Mouse (Mus musculus): ENCODE data around the gene Aldh18a1.
A peak's percentile ranks its signal among the peaks of the same experiment; 100 is the strongest.
"Not testable (repeated sequence)": the region's sequence is repeated elsewhere in the genome, so short reads cannot be mapped to it uniquely, and the experiment has no call there.

Aldh18a1 gene

DNA sequence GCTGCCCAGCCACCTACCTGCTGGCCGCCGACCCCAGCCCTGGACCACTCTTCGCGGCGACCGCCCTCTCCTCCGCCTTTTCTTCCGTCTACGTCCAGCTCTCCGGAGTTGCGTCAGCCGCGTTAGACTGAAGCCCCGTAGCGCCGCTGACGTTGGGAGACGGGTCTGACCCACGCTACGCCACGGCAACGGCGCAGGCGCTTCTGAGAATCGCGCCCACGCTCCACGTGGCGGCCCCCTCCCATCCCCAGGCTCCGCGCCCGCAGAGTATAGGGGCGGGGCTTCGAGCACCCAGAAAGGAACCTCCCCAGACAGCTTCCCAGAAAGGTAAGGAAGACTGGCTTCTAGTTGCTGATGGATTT lies at the start of gene Aldh18a1:
Aldh18a1 (minus strand) TSS at position 171 of the 362 bp plus-strand sequence.
- DNase-seq (ENCODE audit: low spot score): peak; percentile 93

DNA sequence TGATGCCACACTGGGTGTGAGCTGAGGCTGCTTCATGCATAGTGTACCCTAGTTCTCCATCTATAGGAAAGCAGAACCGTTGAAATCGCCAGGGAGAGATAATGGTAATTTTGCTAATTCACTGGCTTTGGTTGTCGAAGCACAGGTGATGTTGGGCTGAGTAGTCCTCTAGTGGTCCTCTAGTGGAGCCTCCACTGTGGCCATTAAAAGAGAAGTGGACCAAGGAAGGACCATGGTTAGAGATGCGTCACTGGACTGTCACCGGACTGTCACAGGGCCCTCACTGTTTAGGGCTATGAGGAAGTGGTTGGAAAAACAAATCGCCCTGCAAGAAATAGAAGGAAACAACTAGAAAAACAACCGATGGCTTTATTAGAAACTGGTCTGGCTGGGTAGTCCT lies 49.3 kb upstream of the Aldh18a1 start:
- DNase-seq (ENCODE audit: low spot score): no peak

DNA sequence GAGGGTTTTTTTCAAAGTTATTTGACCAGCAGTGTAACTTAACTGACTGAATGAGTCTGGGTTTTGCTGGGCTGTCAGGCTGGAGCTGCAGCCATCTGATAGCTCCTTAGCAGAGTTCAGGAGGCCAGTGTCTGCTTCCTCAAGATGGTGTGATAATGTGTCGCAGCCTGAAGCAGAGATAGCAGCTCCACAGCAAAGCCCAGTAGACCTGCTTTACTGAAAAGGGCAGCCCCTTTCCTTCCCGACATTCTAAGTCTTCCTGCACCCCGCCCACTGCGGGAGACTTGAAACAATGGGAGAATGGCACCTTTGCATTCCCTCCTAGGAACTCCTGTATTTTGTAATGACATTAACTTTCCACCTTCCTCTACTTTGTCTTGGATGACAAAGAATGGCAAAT lies 48.8 kb upstream of the Aldh18a1 start:
- no peak for DNase-seq (ENCODE audit: low spot score)

DNA sequence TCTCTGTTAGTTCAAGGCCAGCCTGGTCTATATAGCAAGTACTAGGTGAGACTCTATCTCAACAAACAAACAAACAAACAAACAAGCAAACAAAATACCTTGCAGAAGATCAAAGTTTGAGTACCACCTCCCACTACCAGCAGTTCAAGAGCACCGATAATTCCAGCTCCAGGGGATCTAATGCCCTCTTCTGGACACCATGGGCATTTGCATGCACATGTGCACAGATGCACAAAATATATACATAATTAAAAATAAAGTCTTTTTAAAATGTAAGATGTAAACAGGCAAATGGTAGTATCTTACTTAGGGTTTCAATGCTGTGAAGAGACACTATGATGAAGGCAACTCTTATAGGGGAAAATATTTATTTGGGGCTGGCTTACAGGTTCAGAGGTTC lies 44.9 kb upstream of the Aldh18a1 start:
- no peak for DNase-seq (ENCODE audit: low spot score)

DNA sequence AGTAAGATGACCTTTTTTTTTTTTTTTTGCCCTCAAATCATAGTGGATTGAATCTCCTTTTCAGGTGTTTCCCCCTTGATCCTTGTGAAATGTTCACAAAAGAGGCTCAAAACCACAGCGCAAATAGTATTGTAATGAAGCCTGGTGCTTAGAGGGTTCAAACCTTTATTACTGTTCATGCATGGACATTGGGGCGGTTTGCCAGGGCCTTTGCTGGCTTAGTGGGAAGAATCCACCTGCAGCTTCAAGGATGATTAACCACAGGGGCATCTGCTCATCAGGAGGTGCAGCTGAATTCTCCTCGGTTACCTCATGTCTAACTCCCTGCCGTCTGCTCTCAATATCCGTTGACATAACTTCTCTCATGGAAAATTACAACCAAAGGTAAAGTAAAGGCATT lies 44.4 kb upstream of the Aldh18a1 start:
- no peak for DNase-seq (ENCODE audit: low spot score)

DNA sequence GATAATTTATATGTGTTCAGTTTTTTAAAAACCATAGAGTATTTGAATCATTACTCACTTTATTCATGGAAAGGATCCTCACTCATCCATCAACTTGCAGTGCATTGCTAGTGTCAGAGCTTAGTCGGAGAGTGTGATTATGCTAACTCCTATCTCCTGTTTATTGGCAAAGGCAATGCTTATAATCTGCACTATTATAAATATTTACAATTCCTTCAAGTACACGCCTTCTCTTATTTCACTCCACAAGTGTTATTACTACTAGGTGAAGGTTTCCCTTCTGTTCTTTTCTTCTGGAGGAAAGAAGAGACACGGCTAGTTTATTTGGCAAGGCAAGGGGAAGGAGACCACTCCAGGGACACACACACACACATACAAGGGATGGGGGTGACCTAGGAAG lies 43.9 kb upstream of the Aldh18a1 start:
- DNase-seq (ENCODE audit: low spot score): no peak

DNA sequence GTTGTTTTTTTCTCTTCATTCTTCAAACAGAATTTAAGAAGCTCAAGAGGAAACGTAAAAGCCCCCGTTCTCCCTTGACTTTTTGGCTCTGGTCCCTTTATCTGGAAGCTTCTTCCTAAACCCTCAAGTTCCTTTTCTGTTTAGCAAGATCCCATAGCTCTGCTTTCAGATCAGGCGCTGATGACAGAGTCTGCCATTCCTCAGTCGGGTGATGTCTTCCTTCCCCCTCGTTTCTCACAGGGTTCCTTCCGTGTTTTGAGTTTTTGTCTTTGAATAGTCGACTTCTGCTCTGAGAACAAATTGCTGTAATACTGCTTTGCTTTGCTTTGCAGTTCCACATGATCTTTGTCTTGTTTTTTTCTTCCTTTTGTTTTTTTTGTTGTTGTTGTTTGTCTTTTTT lies 42.3 kb upstream of the Aldh18a1 start:
- no peak for DNase-seq (ENCODE audit: low spot score)

DNA sequence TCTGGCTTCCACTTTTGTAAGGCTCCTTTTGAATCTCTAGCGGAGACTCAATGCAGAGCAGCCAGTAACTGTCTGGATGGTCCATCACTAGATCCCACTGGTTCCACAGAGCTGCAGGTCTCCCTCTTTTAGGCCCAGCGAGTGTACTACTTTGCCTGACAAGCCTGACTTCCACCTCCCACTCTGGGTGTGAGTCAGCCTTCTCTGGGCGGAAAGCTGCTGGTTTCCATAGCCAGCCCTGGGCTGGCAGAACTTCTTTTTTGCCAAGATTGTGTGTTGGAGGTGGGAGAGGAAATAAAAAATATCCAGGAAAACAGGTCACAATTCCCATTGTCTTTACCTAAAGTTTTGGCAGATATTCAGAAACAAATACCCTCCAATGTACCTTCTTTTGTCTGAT lies 41.8 kb upstream of the Aldh18a1 start:
- DNase-seq (ENCODE audit: low spot score): no peak

DNA sequence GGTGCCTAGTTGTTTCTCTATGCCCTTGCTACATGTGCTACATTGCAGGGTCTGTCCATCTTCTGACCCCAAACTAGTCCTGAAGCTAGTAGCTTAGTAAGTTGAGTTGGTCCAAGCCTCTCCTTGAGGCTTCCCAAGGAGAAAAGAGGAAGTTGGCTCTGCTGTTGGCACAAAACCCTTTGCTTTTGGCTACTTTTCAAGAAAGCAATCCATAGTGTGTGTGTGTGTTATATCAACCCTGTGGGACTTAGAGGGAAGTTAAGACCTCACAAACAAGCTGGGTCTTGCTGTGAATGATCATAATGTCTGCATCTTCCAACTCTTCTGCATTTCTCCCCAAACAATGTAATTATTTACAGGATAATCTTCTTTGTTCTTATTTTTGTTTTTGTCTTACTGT lies 40.7 kb upstream of the Aldh18a1 start:
- DNase-seq (ENCODE audit: low spot score): no peak

DNA sequence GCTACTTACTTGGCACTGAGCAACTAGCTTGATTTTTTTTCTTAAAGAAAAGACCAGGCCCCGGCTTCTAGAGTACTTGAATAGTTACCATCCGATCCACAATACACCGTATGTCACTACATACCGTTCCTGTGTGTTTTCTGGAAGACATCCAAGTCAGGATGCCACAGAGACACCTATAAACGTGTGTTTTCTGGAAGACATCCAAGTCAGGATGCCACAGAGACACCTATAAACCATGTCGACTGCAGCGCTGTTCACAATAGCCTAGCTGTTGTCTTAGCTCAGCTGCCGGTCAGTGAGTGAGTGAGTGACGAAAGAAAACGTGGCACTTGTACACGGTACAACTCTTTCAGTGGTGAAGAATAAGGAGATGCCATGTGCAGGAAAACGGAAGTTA lies 37.7 kb upstream of the Aldh18a1 start:
- DNase-seq (ENCODE audit: low spot score): no peak

DNA sequence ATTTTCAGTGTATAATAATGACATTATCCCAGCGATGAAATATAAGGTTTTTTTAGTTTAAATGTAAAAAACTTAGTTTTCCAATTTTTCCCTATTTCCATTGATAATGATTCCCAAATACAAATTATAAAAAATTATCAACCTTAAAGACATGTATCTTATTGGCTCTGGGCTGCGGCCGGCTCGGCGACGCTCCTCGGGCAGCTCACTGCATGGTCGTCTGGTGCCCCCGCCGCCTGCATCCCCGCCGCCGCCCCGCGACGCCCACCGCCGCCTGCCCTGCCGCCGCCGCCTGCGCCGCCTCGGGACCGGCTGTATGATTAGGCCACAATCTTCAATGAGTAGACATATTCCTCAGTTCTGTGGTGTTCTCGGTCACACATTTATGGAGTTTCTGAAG lies 33.4 kb upstream of the Aldh18a1 start:
- DNase-seq (ENCODE audit: low spot score): not testable (repeated sequence)

DNA sequence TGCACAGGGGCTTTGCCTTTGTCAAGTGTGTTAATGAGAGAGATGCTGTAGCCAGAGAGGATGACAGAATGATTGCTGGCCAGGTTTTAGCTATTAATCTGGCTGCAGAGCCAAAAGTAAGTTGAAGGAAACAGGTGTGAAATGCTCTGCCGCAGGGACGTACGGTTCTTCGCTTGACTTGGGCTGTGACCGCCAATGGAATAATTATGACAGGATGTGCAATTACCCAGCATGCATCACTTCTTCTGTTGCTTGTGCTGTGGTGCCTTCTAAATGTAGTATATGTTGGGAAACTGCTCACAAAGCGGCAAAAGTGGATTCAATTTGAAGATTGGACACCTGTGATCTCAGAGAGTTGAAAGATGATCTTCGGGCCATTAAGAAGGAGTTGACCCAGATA lies 27.8 kb upstream of the Aldh18a1 start:
- DNase-seq (ENCODE audit: low spot score): no peak

DNA sequence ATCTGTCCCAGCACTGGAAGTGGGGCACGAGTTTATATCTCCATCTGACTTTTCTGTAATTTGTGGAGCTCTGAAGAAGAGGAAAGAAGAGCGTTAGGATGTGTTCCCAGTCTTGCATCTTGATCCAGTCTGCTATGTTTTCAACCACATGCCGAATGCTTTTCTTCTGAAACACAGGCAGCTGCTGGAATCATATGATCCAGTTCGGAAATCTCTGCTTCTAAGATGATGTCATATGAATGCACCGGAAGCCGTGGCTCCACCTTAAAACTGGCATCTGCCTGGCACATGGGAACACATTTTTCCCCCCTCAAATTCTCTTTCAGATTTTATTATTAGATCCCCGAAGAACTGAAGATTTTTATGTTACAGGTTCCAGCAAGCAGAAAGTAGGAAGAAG lies 26.5 kb upstream of the Aldh18a1 start:
- DNase-seq (ENCODE audit: low spot score): no peak

DNA sequence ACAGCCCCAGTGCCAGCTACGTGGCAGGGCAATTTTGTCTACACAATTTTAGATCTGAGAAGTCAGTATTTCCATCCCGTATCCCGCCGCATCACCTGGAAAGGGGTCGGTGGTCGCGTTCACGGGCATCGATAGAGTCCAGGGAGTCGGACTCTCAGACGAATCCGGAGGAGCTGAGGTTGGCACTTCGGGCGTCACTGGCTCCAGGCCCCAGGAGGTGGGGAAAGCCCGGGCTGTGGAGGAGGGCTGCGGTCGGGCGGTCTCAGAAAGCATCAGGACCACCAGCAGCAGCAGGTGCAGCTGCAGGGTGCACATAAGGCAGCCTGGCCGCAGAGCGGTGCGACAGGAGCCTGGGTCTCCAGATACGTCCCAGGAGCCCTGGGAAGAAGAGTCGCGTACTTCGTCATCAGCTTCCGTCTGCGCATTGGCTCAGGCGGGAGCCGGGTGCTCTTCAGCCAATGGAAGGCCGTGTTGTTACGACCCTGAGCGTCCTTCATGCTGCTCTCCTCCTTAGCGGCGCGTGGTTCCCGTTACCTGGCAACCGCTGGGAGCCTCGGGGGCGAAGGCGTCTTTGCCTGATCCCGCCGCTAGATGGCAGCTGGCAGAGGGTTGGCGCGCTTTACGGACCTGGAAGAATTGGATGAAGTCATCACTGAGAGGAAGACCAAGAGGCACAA lies 23.7 kb upstream of the Aldh18a1 start, which contains the start of the genes Tctn3 and Entpd1:
Tctn3 (minus strand) TSS at position 404 of the 677 bp plus-strand sequence.
Entpd1 (plus strand) TSS at position 537 of the 677 bp plus-strand sequence.
- DNase-seq (ENCODE audit: low spot score): peak; percentile 95

DNA sequence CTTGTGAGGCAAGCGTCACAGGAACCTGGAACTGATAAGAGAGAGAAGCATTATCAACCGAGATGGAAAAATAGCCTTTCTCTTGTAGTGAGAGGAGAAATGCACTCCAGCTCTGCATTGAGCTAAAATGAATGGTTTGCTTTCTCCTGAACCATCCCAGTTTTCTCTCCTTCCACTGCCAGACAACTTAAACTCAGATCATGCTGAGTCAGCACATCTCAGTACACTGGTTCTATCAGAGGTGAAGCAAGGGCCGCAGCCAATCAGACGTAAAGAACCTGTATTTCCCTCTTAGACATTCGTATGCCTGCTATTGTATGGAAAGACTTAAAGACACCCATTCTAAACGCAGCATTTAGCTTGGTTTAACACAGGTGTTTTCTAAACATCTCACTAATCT lies 19.4 kb upstream of the Aldh18a1 start:
- DNase-seq (ENCODE audit: low spot score): no peak

DNA sequence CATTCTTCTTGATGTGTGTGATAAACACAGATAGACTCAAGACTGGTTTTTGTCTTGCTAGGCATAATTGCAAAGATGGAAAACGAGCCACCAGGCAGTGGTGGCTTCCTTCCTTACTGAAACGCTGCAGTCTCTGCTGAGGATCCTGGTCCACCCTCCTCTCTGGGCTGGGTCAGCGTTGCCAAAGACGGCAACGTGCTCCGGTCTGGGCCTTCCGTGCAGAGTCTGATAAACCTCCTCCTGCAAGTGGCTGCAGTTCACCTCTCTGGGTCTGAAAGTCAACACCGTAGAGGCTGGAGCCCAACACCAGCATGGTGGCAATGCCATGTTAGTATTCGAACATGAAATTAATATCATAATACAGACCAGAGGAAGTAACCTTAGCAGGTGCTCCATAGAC lies 16.9 kb upstream of the Aldh18a1 start:
- DNase-seq (ENCODE audit: low spot score): no peak

DNA sequence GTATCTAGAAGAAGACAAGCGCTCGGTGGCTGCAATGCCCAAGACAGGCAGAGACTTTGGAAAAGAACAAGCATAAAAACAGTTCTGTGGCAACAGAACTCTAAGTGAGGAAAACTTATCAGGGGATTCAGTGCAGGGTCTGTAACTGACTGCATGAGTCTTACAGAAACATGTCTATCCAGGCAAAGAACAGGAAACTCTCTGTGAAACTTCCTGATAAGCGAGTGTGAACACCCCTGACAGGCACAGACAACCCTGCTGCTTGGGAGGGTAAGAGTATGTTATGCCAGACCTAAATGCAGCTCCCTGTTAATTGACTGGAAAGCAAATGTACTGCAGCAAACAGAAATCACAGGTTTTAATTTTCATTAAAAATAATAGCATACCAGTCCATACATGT lies 13.6 kb upstream of the Aldh18a1 start:
- DNase-seq (ENCODE audit: low spot score): no peak

DNA sequence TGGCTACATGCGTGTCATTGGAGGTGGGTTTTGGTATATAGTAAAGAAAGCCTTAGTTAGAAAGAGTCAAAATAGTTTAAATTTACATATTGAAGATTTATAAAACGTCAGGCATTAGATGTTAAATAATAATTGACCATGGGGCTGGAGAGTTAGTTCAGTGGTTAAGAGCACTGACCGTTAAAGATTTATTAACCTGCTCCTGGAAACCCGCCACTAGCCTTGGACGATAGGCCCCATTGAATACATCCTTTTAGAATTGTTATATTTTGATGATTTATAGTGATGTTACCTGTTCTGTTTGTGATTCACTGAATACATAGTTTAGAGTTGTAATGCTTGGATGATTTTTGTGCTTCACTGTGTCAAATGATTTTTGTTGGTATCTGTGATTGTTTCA lies 12.6 kb upstream of the Aldh18a1 start:
- not testable (repeated sequence) for DNase-seq (ENCODE audit: low spot score)

DNA sequence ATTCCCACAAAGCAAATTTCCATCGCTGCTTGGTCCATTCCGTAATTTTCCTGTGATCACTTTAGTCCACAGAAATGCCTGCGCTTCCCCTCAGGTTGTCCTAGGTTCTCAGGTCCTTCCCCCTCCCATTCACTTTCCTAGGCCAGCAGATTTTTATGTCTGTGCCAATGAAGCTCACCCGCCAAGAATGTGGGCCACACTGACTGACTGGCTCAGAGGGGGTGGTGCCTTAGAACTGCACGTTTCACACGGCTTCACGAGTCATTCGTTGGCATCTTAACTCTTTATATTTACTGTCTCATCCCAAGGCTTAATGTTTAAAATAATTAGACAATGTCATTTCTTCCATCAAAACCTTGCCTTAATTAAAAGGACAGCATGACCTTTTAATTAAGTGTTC lies 7.6 kb upstream of the Aldh18a1 start:
- DNase-seq (ENCODE audit: low spot score): no peak

DNA sequence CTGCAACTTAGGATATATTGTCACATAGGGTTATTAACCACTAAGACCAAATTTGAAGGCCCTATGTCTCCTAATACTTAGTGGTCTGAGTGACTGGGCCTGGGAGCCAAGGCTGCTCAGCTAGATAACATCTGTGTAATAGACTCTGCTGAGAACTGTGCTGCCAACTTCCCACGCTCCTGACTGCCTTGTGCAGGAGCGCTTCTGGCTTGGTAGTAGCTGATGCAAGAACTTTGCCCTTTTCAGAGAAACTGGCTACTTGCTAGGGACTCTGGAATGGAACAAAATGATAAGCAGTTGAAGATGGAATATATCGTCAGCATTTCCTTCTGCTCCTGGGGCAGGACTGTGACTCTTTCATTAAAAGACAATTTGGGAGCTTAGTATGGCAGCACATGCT lies 7.0 kb upstream of the Aldh18a1 start:
- peak; percentile 25 for DNase-seq (ENCODE audit: low spot score)

DNA sequence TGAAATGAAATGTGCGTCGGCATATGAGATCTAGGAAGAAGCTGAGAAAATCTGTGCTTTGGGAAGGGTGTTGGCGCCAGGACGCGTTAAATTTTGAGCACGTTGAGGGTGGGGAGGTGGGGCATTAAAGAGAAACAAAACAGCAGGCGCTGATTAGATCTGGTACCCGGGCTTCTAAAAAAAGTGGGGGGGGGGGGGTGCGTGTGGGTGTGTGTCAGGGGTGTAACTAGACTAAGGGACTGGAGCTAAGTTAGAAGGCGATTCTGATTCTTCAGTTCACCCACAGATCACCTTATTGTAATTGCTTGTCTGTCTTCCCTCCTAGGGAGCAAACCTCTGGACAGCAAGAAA lies 1.2 kb upstream of the Aldh18a1 start:
- no peak for DNase-seq (ENCODE audit: low spot score)

DNA sequence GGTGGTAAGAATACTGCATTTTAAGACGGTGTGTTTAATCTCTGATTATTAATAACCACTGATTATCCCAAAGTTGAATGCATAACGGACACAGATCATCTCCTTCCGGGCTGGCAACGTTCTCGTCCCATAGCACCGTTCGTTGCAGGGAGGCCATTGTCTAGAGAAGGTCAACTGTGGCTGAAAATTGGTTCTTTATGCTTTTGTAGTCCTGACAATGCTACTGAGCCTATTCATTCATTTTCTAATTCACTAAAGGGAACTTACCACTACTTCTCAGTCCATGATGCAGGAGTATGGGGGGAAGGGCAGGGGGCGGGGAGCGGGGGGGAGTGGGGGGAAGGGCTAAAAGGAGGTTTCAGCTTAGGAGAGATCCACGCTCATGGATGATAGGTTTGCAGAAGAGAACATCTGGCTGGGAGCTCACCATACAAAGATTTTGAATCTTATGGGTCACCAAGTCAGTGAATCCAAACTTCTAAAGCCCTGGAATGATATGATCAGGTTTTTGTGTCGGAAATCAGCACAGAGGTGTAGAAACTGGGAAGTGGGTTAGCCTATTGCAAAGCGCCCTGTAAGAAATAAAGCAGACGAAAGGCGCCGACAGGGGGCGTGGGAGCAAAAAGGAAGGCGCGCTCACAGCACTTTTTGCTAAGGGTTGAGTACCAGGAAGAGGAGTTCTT lies 725 bp upstream of the Aldh18a1 start:
- DNase-seq (ENCODE audit: low spot score): peak; percentile 90

DNA sequence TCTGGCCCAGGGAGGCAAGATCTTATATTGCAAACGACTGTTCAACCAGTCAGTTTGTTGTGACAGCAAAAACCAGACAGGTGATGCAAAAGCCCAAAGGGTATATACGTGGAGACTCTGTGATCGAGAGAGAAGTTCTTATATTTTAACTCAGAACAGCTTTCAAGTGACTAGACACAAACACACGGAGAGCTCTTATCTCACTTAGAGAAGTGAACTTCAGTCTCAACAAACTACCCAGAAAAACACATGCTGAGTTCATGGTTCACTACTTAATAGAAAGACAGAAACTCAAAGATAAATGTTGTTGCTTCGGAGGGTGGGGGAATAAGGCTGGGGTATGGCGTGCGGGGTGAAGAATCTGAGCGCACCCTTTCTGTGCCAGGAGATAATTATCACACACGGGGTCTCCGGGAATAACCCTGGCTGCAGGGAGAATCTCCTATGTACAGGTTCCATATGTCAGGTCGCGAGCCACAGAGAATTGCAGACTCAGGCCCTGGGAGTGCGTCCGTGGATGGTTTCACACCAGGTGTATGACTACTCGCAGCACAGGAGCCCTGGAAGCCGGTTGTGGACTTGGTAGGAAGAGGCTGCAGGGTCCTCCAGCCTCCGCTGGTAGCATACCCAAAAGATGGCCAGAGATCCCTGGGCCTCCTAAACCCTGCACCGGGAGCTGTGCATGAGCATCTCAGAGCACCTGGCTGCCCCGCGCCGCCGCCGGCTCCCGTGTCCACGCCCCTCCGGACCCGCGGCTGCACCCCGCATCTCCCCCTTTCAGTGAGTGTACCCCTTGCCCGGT lies 571 bp downstream of the Aldh18a1 start:
- no peak for DNase-seq (ENCODE audit: low spot score)

Data from MN1 (cell line).